22 mouse cellular contexts compared by ENCODE assay signal in the genomic region with DNA sequence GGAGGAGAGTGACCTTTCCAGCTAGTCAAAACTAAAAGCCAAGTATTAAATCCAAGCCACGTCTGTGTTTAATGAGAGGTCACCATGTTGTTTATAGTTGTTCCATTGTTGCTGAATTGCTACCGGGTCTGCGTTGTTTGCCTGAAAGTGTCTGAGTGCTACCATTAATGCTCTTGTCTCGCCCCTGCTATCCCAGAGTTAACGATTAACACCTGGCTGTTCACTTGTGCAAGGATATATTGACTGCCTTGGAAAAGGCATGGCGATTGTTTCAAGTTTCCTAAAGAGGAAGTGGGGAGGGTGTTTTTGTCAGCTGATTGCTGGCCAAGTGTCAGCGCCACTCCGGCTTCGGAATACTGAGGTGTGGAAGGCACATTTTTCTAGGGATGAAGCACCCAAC. TPM values are rescaled to one million over a fixed set of nuclear protein-coding genes. Genes with fewer than 3 reads are reported as not detected.
DNase-seq lines count a peak whose midpoint lies in the region; ATAC-seq and TF ChIP-seq lines count a peak whose summit lies in the region.
"Had no signal": no experiment of that assay in that cellular context is flagged by ENCODE, and none has a peak within 500 bp of the region (broad histone marks: within the 10 kb centered on the region; RNA-seq: fewer than 3 reads in every experiment).

No protein-coding gene starts in this region.

- H3K4me3 ChIP-seq in heart, embryonic 13.5 days: no peak overlapping the region
- no peak overlapping the region for H3K4me3 ChIP-seq in kidney, embryonic 16.5 days (ENCODE audit: low read length)
- H3K4me3 ChIP-seq in intestine, embryonic 15.5 days (replicated peaks): no peak overlapping the region
- H3K4me3 ChIP-seq in small intestine, adult 2 months (ENCODE audit: low read depth, low read length): no peak overlapping the region
- H3K4me3 ChIP-seq in neural tube, embryonic 15.5 days (replicated peaks): no peak overlapping the region
- H3K4me3 ChIP-seq: erythroblast, embryonic 14.5 days; forebrain, embryonic 15.5 days; gastrocnemius, adult 2 months; megakaryocyte, embryonic 14.5 days; neural tube, embryonic 13.5 days had no signal

- no peak overlapping the region; the same call in 1 of the 2 replicates for H3K9ac ChIP-seq in heart, embryonic 13.5 days
- no peak overlapping the region for H3K9ac ChIP-seq in kidney, embryonic 16.5 days (replicated peaks; ENCODE audit: low read length)
- no peak overlapping the region for H3K9ac ChIP-seq in intestine, embryonic 15.5 days
- H3K9ac ChIP-seq in neural tube, embryonic 15.5 days (replicated peaks): no peak overlapping the region
- H3K9ac ChIP-seq: forebrain, embryonic 15.5 days; lung, embryonic 14.5 days; neural tube, embryonic 13.5 days had no signal

- 45% methylated on average over 9 of the region's 9 CpGs for WGBS in heart, embryonic 13.5 days
- WGBS in kidney, embryonic 16.5 days: 9% methylated on average over 9 of the region's 9 CpGs
- WGBS in intestine, embryonic 15.5 days: 22% methylated on average over 9 of the region's 9 CpGs
- 18% methylated on average over 9 of the region's 9 CpGs for WGBS in small intestine, adult 2 months
- WGBS in neural tube, embryonic 15.5 days: 27% methylated on average over 9 of the region's 9 CpGs

- H3K27ac ChIP-seq in heart, embryonic 13.5 days (replicated peaks): peak overlapping the region; percentile 76
- H3K27ac ChIP-seq in kidney, embryonic 16.5 days (ENCODE audit: low read length): peak overlapping the region; percentile 33; the same call in 1 of the 2 replicates
- peak overlapping the region; percentile 46 for H3K27ac ChIP-seq in intestine, embryonic 15.5 days
- H3K27ac ChIP-seq in small intestine, adult 2 months (ENCODE audit: insufficient read depth, low read depth, low read length): peak overlapping the region; percentile 56
- H3K27ac ChIP-seq in neural tube, embryonic 15.5 days (replicated peaks): no peak overlapping the region
- H3K27ac ChIP-seq: forebrain, embryonic 15.5 days; gastrocnemius, adult 2 months; hindbrain, postnatal 0 days; neural tube, embryonic 13.5 days had no signal

- ATAC-seq in heart, embryonic 13.5 days (ENCODE audit: extremely low read depth, insufficient number of reproducible peaks, low FRiP score, low TSS enrichment): no peak
- ATAC-seq in kidney, embryonic 16.5 days (ENCODE audit: low FRiP score, low TSS enrichment): peak; percentile 57; the same call in 1 of the 2 replicates
- ATAC-seq in intestine, embryonic 15.5 days: peak; percentile 72
- ATAC-seq in neural tube, embryonic 15.5 days (ENCODE audit: low FRiP score): no peak
- no peak for ATAC-seq in megakaryocyte-erythroid progenitor cell, adult 5-6 weeks (replicated peaks; ENCODE audit: low FRiP score, low TSS enrichment, poor library complexity, severe bottlenecking)
- ATAC-seq: forebrain, embryonic 15.5 days; hindbrain, postnatal 0 days; Patski had no signal

- H3K36me3 ChIP-seq in heart, embryonic 13.5 days: no peaks in the 10 kb centered on the region
- 0 out of 2 replicates have a peak, but pooled peaks cover 8% of the 10 kb centered on the region for H3K36me3 ChIP-seq in kidney, embryonic 16.5 days (ENCODE audit: insufficient read depth, low read length)
- no peaks in the 10 kb centered on the region for H3K36me3 ChIP-seq in intestine, embryonic 15.5 days
- peaks cover 9% of the 10 kb centered on the region for H3K36me3 ChIP-seq in small intestine, adult 2 months (ENCODE audit: control insufficient read depth, insufficient read depth, low read length)
- H3K36me3 ChIP-seq in neural tube, embryonic 15.5 days: no peaks in the 10 kb centered on the region
- H3K36me3 ChIP-seq: forebrain, embryonic 15.5 days; neural tube, embryonic 13.5 days had no signal

- DNase-seq in heart, postnatal 25 days (ENCODE audit: low spot score): no peak
- no peak for DNase-seq in kidney, postnatal 14 days
- DNase-seq: adrenal gland, postnatal 36 days; B cell, adult 2 months; cerebellum, adult 9-10 months; gastrocnemius, adult 2 months; lung, embryonic 14.5 days; retina, postnatal 1 day; spleen, adult 18-20 months had no signal

- TF ChIP-seq CTCF in small intestine, adult 2 months (IDR thresholded peaks at IDR 0.05; ENCODE audit: extremely low read depth, insufficient read length, insufficient replicate concordance, low read depth, low read length): no peak

- TF ChIP-seq POLR2A in small intestine, adult 2 months (IDR thresholded peaks at IDR 0.05; ENCODE audit: low read depth, low read length): no peak

- H3K27me3 ChIP-seq in heart, embryonic 13.5 days (replicated peaks): no peaks in the 10 kb centered on the region
- H3K27me3 ChIP-seq in kidney, embryonic 16.5 days (ENCODE audit: insufficient read depth, low read length): no peaks in the 10 kb centered on the region
- H3K27me3 ChIP-seq in intestine, embryonic 15.5 days (replicated peaks): no peaks in the 10 kb centered on the region
- no peaks in the 10 kb centered on the region for H3K27me3 ChIP-seq in small intestine, adult 2 months (ENCODE audit: control insufficient read depth, insufficient read depth, low read length)
- H3K27me3 ChIP-seq in neural tube, embryonic 15.5 days (replicated peaks): no peaks in the 10 kb centered on the region
- H3K27me3 ChIP-seq: forebrain, embryonic 15.5 days; neural tube, embryonic 13.5 days; Patski had no signal

- no peaks in the 10 kb centered on the region for H3K9me3 ChIP-seq in heart, embryonic 13.5 days
- no peaks in the 10 kb centered on the region for H3K9me3 ChIP-seq in kidney, embryonic 16.5 days (ENCODE audit: low read length)
- no peaks in the 10 kb centered on the region for H3K9me3 ChIP-seq in intestine, embryonic 15.5 days
- H3K9me3 ChIP-seq in neural tube, embryonic 15.5 days (replicated peaks): no peaks in the 10 kb centered on the region
- H3K9me3 ChIP-seq: forebrain, embryonic 15.5 days; neural tube, embryonic 13.5 days had no signal

- intact Hi-C loops in heart, postnatal 25 days (cut with DNase I): no loop called here

- H3K4me1 ChIP-seq in heart, embryonic 13.5 days: peaks cover 76% of the 10 kb centered on the region
- H3K4me1 ChIP-seq in kidney, embryonic 16.5 days (ENCODE audit: insufficient read depth, low read length): peaks cover 41% of the 10 kb centered on the region
- peaks cover 23% of the 10 kb centered on the region; the same call in 1 of the 2 replicates for H3K4me1 ChIP-seq in intestine, embryonic 15.5 days (replicated peaks)
- peaks cover 22% of the 10 kb centered on the region for H3K4me1 ChIP-seq in small intestine, adult 2 months (ENCODE audit: control insufficient read depth, insufficient read depth, insufficient read length, low read length)
- H3K4me1 ChIP-seq in neural tube, embryonic 15.5 days: peaks cover 32% of the 10 kb centered on the region
- H3K4me1 ChIP-seq: megakaryocyte, embryonic 14.5 days had no signal

- peak overlapping the region; percentile 27 for H3K4me2 ChIP-seq in heart, embryonic 13.5 days
- H3K4me2 ChIP-seq in kidney, embryonic 16.5 days (replicated peaks; ENCODE audit: low read depth, low read length): peak overlapping the region; percentile 3; the same call in 1 of the 2 replicates
- peak overlapping the region; percentile 22 for H3K4me2 ChIP-seq in intestine, embryonic 15.5 days (replicated peaks)
- H3K4me2 ChIP-seq in neural tube, embryonic 15.5 days: no peak overlapping the region
- H3K4me2 ChIP-seq: forebrain, embryonic 15.5 days; heart, embryonic 11.5 days; lung, embryonic 14.5 days; neural tube, embryonic 13.5 days had no signal

RNA-seq across cellular contexts. Expression of a gene that starts 39.9 kb away (rescaled TPM):
- polyA plus RNA-seq in heart, embryonic 13.5 days (2015; fragmentation: Nextera tagmentation; extraction: Ambion mirVana): 10.7 and 11.8 TPM in 2 replicates
- 10 to 100 TPM; 18.8 to 19.0 TPM for total RNA-seq in heart, postnatal 25 days (2021)
- 19.9 and 20.9 TPM in 2 replicates for polyA plus RNA-seq in kidney, embryonic 16.5 days (2015; fragmentation: Nextera tagmentation; extraction: Ambion mirVana)
- polyA plus RNA-seq in intestine, embryonic 15.5 days (2015; fragmentation: Nextera tagmentation; extraction: Ambion mirVana): 13.4 and 14.8 TPM in 2 replicates
- 20.4 and 54.0 TPM in 2 replicates for polyA plus RNA-seq in small intestine, adult 2 months (2012; rRNA removed)
- 12.3 and 12.5 TPM in 2 replicates for polyA plus RNA-seq in neural tube, embryonic 15.5 days (2015; fragmentation: Nextera tagmentation; extraction: Ambion mirVana)
- not detected in 2 replicates for total RNA-seq in megakaryocyte-erythroid progenitor cell, adult 5-6 weeks (2014; fragmentation: Nextera tagmentation)
- total RNA-seq in megakaryocyte-erythroid progenitor cell, adult 5-6 weeks (2017): 0.09 TPM in 1 of 2 replicates, not detected in the other

Comparison
In these comparisons a context has a peak if more than half of its experiments do, and no peak if none do; other contexts are left out.
1. ATAC-seq: peak in kidney, embryonic 16.5 days (single experiment) and intestine, embryonic 15.5 days (single experiment); none in heart, embryonic 13.5 days (single experiment), neural tube, embryonic 15.5 days (single experiment) and megakaryocyte-erythroid progenitor cell, adult 5-6 weeks (single experiment).